Mouse (Mus musculus): Measurements from ENCODE around the gene Spats2l. TPM values are rescaled to one million over a fixed set of nuclear protein-coding genes. Genes with fewer than 3 reads are reported as not detected.
A peak's percentile ranks its signal among the peaks of the same experiment; 100 is the strongest.

The Spats2l gene
- polyA plus RNA-seq, 1 experiment from 2014 or later = 69.8 TPM

DNA sequence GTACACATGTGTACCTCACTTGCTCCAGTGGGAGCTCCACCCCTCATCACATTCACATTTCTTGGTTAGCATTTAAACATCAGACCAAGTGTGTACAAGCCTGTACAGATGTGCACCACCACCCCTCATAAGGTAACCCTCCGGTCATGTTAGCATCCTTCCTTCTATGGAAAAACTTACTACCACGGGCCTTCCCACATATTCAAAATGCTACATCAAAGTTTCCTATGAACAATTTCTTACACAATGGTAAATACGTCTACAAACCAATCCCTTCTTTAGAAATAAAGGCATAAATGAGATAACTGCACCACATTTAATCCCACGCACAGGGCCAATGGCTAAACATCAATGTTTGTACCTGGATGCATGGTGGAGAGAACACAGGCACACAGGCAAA, 178.5 kb downstream of the Spats2l start:
- H3K9me3 ChIP-seq (ENCODE audit: control insufficient read depth, low read length) = no peaks in the 10 kb centered on the region

DNA sequence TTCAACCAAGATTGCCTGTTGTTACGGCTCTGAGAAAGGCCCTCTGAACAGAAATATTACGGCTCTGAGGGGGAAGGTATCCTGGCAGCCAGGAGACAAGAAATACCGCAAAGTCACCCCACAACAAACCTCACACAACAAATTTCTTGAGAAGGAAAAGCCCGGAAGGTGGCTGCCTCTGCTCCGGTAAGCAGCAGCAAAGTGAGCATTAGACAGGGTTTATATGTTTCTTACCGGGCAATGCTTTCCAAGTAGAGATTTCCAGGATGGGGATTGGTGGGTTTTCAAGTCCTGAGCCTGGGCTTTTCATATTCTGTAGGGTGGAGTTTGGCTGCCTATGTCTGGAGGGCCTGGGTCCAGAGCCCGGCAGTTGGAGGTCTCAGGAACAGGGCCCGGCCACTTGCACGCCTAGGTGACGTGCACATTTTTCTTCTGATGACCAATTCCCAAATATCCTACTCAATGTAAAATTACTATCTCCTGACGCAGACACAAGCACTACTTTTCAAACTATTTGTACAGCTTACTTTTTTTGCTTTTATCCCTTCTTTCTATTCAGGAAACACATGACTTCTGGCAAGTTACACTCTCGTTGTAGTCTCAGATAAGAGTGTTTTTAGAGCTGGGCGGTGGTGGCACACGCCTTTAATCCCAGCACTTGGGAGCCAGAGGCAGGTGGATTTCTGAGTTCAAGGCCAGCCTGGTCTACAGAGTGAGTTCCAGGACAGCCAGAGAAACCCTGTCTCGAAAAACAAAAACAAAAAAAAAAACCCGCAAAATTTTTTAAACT, 179.8 kb downstream of the Spats2l start:
- no peak overlapping the region for H3K4me2 ChIP-seq (ENCODE audit: low read length)
- peaks cover 25% of the 10 kb centered on the region for H3K36me3 ChIP-seq (ENCODE audit: control insufficient read depth, insufficient read depth, low read length)
- no peak overlapping the region for H3K4me3 ChIP-seq (replicated peaks; ENCODE audit: low read depth, low read length)
- 87% methylated on average over 16 of the region's 16 CpGs for WGBS
- H3K9me3 ChIP-seq (ENCODE audit: control insufficient read depth, low read length) = no peaks in the 10 kb centered on the region
- H3K27ac ChIP-seq (replicated peaks; ENCODE audit: low read depth, low read length) = no peak overlapping the region
- H3K4me1 ChIP-seq (ENCODE audit: control insufficient read depth, insufficient read depth, low read length) = no peaks in the 10 kb centered on the region
- no peak for DNase-seq
- H3K27me3 ChIP-seq (ENCODE audit: control insufficient read depth, insufficient read depth, low read length) = no peaks in the 10 kb centered on the region
- H3K9ac ChIP-seq (replicated peaks; ENCODE audit: low read length) = no peak overlapping the region
- no peak for ATAC-seq (ENCODE audit: low FRiP score, low TSS enrichment)

More for the DNA sequence above, 178.5 kb downstream of the Spats2l start:
- DNase-seq = no peak
- H3K27me3 ChIP-seq (ENCODE audit: control insufficient read depth, insufficient read depth, low read length) = no peaks in the 10 kb centered on the region
- no peak overlapping the region for H3K9ac ChIP-seq (replicated peaks; ENCODE audit: low read length)
- H3K4me1 ChIP-seq (ENCODE audit: control insufficient read depth, insufficient read depth, low read length) = no peaks in the 10 kb centered on the region
- H3K4me3 ChIP-seq (replicated peaks; ENCODE audit: low read depth, low read length) = no peak overlapping the region
- ATAC-seq (ENCODE audit: low FRiP score, low TSS enrichment) = no peak
- H3K27ac ChIP-seq (replicated peaks; ENCODE audit: low read depth, low read length) = no peak overlapping the region
- peaks cover 23% of the 10 kb centered on the region for H3K36me3 ChIP-seq (ENCODE audit: control insufficient read depth, insufficient read depth, low read length)
- H3K4me2 ChIP-seq (ENCODE audit: low read length) = no peak overlapping the region
- 94% methylated on average over 4 of the region's 4 CpGs for WGBS

DNA sequence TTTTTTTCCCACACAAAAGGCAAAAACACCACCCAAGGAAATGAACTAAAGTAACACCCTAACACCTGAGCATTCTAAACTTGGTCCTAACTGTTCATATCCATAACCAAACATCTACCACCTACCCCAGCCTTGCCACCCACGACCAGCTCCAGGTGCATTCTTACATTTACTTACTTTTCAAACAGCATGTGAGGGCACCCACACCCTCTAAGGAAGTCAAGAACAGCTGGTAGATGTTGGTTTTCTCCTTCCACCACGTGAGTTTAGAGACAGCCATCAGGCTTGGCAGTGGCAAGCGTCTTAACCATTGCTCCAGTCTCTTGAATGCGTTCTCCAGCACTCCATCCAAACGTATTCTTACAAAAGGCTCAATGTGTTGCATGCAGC, 180.4 kb downstream of the Spats2l start:
- Histone ChIP-seq H3K4me1 (ENCODE audit: control insufficient read depth, insufficient read depth, low read length) (no peaks in the 10 kb centered on the region), H3K9me3 (ENCODE audit: control insufficient read depth, low read length) (no peaks in the 10 kb centered on the region), H3K4me2 (ENCODE audit: low read length) (no peak overlapping the region), H3K36me3 (ENCODE audit: control insufficient read depth, insufficient read depth, low read length) (peaks cover 30% of the 10 kb centered on the region), H3K4me3 (replicated peaks; ENCODE audit: low read depth, low read length) (no peak overlapping the region), H3K27ac (replicated peaks; ENCODE audit: low read depth, low read length) (no peak overlapping the region), H3K27me3 (ENCODE audit: control insufficient read depth, insufficient read depth, low read length) (no peaks in the 10 kb centered on the region), H3K9ac (replicated peaks; ENCODE audit: low read length) (no peak overlapping the region)
- 92% methylated on average over 5 of the region's 5 CpGs for WGBS
- DNase-seq (no peak), ATAC-seq (ENCODE audit: low FRiP score, low TSS enrichment) (no peak)

DNA sequence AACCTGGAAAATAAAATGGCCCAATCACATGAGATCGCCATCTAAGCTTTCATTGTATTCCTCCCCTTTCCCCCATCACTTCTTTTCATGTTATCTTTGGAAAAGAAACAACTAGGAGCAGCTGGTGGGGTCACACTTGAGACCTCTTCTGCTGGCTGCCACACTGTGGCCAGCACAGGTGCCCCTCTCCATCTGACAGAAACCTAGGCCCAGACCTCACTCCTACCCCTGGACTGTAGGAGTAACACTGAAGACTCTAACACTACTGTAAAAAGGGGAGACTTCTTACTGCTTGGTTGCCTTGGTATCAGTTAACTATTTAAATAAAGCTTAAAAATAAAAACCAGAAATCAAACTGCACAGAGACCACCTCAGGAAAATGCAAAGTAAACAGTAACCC, 181.8 kb downstream of the Spats2l start:
- ATAC-seq (ENCODE audit: low FRiP score, low TSS enrichment) (no peak), DNase-seq (no peak)
- no peak overlapping the region for H3K4me2 ChIP-seq (ENCODE audit: low read length)
- H3K4me3 ChIP-seq (replicated peaks; ENCODE audit: low read depth, low read length) = no peak overlapping the region
- peaks cover 36% of the 10 kb centered on the region for H3K36me3 ChIP-seq (ENCODE audit: control insufficient read depth, insufficient read depth, low read length)
- H3K27me3 ChIP-seq (ENCODE audit: control insufficient read depth, insufficient read depth, low read length) = no peaks in the 10 kb centered on the region
- no peaks in the 10 kb centered on the region for H3K9me3 ChIP-seq (ENCODE audit: control insufficient read depth, low read length)
- WGBS = 95% methylated on average over 1 of the region's 1 CpGs
- H3K9ac ChIP-seq (replicated peaks; ENCODE audit: low read length) = no peak overlapping the region
- no peak overlapping the region for H3K27ac ChIP-seq (replicated peaks; ENCODE audit: low read depth, low read length)
- H3K4me1 ChIP-seq (ENCODE audit: control insufficient read depth, insufficient read depth, low read length) = no peaks in the 10 kb centered on the region

DNA sequence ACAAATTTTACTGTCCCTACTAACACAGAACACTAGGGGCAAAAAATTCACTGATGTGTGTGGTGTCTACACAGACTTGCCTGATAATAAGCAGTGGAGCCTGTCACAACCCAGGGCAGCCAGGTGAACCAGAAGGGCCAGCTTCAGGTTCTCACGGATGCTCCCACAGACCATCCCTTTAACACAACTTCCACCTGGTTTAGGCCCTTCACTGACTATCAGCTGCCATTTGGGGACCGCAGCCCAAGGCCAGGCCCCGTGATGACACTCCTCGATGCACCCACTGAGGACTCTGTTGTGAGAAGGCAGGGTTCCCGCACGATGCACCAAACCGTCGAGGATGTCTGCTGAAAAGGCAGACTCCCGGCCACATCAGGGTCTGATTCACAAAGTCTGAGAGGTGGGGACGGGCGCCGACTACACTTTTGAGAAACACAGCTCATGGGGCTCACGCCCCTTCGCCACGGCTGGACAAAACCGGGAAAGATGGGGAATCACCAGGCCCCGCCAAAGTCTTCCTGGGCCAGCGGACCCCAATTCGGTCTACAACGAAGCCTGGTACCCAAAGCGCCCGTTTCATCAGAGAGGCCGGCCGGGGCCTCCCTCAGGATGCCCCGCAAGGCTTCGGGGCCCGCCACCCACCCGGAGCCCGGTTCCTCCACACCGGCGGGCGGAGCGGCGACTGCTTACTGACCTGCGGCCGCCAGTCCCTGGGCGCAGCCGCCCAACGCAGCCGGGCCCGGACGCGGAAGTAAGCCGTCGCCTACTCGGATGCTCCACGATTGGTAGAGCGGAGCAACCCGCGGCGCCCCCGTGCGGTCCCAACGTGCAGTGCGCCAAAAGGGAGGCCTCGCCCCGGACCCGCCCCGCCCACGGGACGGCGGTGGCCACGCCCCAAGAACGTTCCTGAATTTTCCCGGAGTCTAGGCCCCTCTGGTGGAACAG, 195.6 kb downstream of the Spats2l start:
- Histone ChIP-seq H3K4me3 (replicated peaks; ENCODE audit: low read depth, low read length) (peak overlapping the region; percentile 76), H3K4me2 (ENCODE audit: low read length) (peak overlapping the region; percentile 73), H3K36me3 (ENCODE audit: control insufficient read depth, insufficient read depth, low read length) (peaks cover 12% of the 10 kb centered on the region), H3K27me3 (ENCODE audit: control insufficient read depth, insufficient read depth, low read length) (no peaks in the 10 kb centered on the region), H3K9ac (replicated peaks; ENCODE audit: low read length) (peak overlapping the region; percentile 85), H3K27ac (replicated peaks; ENCODE audit: low read depth, low read length) (peak overlapping the region; percentile 78), H3K9me3 (ENCODE audit: control insufficient read depth, low read length) (no peaks in the 10 kb centered on the region), H3K4me1 (ENCODE audit: control insufficient read depth, insufficient read depth, low read length) (peaks cover 12% of the 10 kb centered on the region; the same call in 1 of the 2 replicates)
- WGBS = under 1% methylated on average over 65 of the region's 65 CpGs
- peak; percentile 97 for DNase-seq
- peak; percentile 95 for ATAC-seq (ENCODE audit: low FRiP score, low TSS enrichment)

DNA sequence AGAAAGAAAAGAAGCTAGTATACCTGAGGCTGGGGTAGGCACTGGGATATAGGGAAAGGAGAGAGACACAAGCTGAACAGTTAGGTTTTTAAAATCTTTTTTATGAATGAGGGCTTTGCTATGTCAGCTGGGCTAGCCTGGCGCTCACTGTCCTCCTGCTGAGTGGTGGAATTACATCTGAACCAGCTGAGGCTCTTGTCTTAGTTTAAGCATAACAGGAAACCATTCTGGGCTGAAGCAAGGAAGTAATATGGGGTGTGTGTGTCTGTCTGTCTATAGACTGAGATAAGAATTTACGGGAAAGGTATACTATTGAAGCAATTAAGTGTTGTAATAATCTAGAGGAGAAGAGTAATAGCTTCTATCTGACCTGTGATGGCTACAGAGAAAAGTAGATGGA, 197.6 kb downstream of the Spats2l start:
- Histone ChIP-seq H3K9me3 (ENCODE audit: control insufficient read depth, low read length) (no peaks in the 10 kb centered on the region), H3K4me2 (ENCODE audit: low read length) (no peak overlapping the region), H3K9ac (replicated peaks; ENCODE audit: low read length) (no peak overlapping the region), H3K4me3 (replicated peaks; ENCODE audit: low read depth, low read length) (no peak overlapping the region), H3K27me3 (ENCODE audit: control insufficient read depth, insufficient read depth, low read length) (no peaks in the 10 kb centered on the region), H3K36me3 (ENCODE audit: control insufficient read depth, insufficient read depth, low read length) (no peaks in the 10 kb centered on the region; the same call in 1 of the 2 replicates), H3K4me1 (ENCODE audit: control insufficient read depth, insufficient read depth, low read length) (peaks cover 12% of the 10 kb centered on the region; the same call in 1 of the 2 replicates), H3K27ac (replicated peaks; ENCODE audit: low read depth, low read length) (no peak overlapping the region)
- WGBS = 89% methylated on average over 2 of the region's 2 CpGs
- no peak for DNase-seq
- ATAC-seq (ENCODE audit: low FRiP score, low TSS enrichment) = no peak

DNA sequence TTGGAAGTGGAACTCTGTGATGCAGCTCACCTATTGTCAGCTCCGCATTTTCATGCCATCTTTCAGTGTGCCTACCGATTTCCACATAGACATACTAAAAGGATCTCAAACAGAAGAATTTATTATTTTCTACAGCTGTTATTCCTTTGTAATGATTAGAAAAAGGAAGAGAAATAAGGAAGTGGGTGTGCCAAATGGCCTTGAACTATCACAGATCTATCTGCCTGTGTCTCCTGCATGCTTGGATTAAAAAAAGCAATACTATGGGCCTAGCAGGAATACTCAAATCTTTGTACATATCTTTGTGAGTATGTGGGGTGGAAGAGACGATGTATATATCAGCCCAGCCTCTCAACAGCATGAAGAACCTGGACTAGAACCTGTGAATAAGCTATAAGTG, 202.9 kb downstream of the Spats2l start:
- Histone ChIP-seq H3K9me3 (ENCODE audit: control insufficient read depth, low read length) (no peaks in the 10 kb centered on the region), H3K27me3 (ENCODE audit: control insufficient read depth, insufficient read depth, low read length) (no peaks in the 10 kb centered on the region), H3K4me3 (replicated peaks; ENCODE audit: low read depth, low read length) (no peak overlapping the region), H3K4me1 (ENCODE audit: control insufficient read depth, insufficient read depth, low read length) (no peaks in the 10 kb centered on the region), H3K9ac (replicated peaks; ENCODE audit: low read length) (no peak overlapping the region), H3K27ac (replicated peaks; ENCODE audit: low read depth, low read length) (no peak overlapping the region), H3K36me3 (ENCODE audit: control insufficient read depth, insufficient read depth, low read length) (no peaks in the 10 kb centered on the region), H3K4me2 (ENCODE audit: low read length) (no peak overlapping the region)
- ATAC-seq (ENCODE audit: low FRiP score, low TSS enrichment) (no peak), DNase-seq (no peak)
- 86% methylated on average over 3 of the region's 3 CpGs for WGBS

DNA sequence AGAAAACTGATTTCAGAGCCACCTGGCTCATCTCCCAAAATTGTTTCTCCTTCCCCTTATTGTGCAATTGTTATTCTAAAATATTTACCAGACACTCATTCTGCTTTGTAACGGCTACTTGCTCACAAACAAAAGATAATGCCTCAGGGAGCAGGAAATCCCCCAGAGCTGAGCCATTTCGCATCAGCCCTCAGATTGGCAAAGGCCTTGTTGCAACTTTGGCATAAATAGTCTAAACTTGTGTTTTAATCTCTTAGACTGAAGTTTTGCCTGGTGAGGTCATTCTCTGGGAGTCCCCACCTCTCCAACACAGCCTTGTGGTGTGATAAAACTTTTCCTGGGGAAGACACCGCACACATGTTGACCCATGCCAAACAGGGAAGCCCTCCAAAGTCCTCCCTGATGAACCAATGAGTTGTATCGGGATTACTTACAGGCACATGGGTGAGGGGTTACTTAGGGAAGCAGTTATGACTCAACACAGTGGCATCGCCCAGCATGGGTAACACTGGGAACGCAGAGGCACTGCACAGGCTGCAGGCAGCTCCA, 215.2 kb downstream of the Spats2l start:
- no peak for ATAC-seq (ENCODE audit: low FRiP score, low TSS enrichment)
- WGBS = 52% methylated on average over 6 of the region's 6 CpGs

More for the DNA sequence above, 215.2 kb downstream of the Spats2l start:
- DNase-seq = no peak
- Histone ChIP-seq H3K4me1 (ENCODE audit: control insufficient read depth, insufficient read depth, low read length) (no peaks in the 10 kb centered on the region), H3K9ac (replicated peaks; ENCODE audit: low read length) (no peak overlapping the region), H3K9me3 (ENCODE audit: control insufficient read depth, low read length) (no peaks in the 10 kb centered on the region), H3K27me3 (ENCODE audit: control insufficient read depth, insufficient read depth, low read length) (no peaks in the 10 kb centered on the region), H3K27ac (replicated peaks; ENCODE audit: low read depth, low read length) (no peak overlapping the region), H3K4me3 (replicated peaks; ENCODE audit: low read depth, low read length) (no peak overlapping the region), H3K4me2 (ENCODE audit: low read length) (no peak overlapping the region), H3K36me3 (ENCODE audit: control insufficient read depth, insufficient read depth, low read length) (no peaks in the 10 kb centered on the region)
